Mouse (Mus musculus) kidney, adult 2 months (tissue): ENCODE measurements around the gene Oaf.

Experiments
- CTCF ChIP-seq: fragments of 200-500 bp; conservative IDR thresholded peaks from 2 replicates; pipeline ENCODE4 v1.5.1; 2011; ENCODE audit warnings: low read depth, mild to moderate bottlenecking, control low read depth, low read length, moderate library complexity, mixed read lengths; ENCODE audit not compliant: insufficient read depth, insufficient read length
- POLR2A ChIP-seq: fragments of 200-500 bp; IDR thresholded peaks from one replicate; pipeline ENCODE4 v1.6.1; 2011; ENCODE audit warnings: low read depth, low read length, control low read depth

DNA sequence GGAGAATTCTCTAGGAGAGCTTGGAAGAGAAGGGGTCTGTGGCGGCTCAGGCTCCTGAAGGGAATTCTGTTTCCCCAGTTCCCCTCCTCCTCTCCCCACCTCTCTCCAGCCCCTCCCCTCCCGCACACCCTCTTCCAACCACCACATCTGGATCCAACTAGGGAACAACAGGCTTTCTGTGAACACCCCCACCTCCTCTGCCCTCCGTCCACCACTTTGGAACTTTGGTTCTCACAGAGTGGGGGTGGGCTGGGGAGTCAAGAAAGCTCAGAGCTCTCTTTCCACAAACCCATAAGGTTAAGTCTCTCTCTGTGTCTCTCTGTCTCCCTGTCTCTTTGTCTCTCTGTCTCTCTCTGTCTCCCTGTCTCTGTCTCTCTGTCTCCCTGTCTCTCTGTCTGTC lies 13.1 kb upstream of the Oaf start:
- TF ChIP-seq CTCF (no peak), POLR2A (no peak)
